Mouse (Mus musculus): ENCODE data around the gene Hmbs.

DNA sequence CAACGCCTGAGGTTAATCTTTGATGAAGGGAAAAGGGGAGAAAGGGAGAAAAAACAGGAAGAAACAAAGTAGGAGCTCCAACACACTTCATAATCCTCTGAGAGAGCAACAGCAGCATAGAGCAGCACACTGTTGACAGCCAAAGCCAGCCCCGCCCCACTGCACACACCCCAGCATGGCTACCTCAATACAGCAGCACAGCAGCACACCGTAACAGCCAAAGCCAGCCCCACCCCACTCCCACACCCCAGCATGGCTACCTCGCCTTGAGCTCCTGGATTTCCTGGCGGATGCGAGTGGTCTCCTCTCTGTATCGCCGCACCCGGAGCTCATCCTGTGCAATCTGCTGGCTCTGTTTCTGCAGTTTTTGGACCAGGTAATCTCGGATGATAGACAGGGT lies 8.3 kb upstream of the Hmbs start:
- TF ChIP-seq CTCF (IDR thresholded peaks at IDR 0.05; ENCODE audit: insufficient read depth, low read length) (no peak), POLR2A (IDR thresholded peaks at IDR 0.05; ENCODE audit: borderline replicate concordance, extremely low read depth, low read depth, low read length) (no peak)
